Mouse (Mus musculus) stomach, postnatal 0 days (tissue): ENCODE results near the gene Sbds. TPM values are rescaled to one million over a fixed set of nuclear protein-coding genes. Genes with fewer than 3 reads are reported as not detected.

Experiments
- ATAC-seq: fragments of 200-750 bp; cut with Nextera tagmentation; 2 replicates; pipeline ENCODE4 v1.8.0; 2017; ENCODE audit not compliant: low FRiP score, low TSS enrichment
- DNase-seq: peaks from one replicate; pipeline ENCODE4 v3.0.0-alpha.2; 2016; ENCODE audit warnings: low spot score
- H3K27ac ChIP-seq: fragments of 300-500 bp; sonication (generic); replicated peaks from 2 replicates; pipeline ENCODE4 v1.5.1; 2014; ENCODE audit warnings: mild to moderate bottlenecking, control low read depth
- H3K27me3 ChIP-seq: fragments of 300-500 bp; sonication (generic); 2 replicates; pipeline ENCODE4 v1.6.1; 2014; ENCODE audit warnings: low read length; ENCODE audit not compliant: control insufficient read depth, insufficient read depth
- H3K36me3 ChIP-seq: fragments of 300-500 bp; sonication (generic); 2 replicates; pipeline ENCODE4 v1.6.1; 2014; ENCODE audit warnings: low read length, mixed read lengths; ENCODE audit not compliant: control insufficient read depth, insufficient read depth
- H3K4me1 ChIP-seq: fragments of 300-500 bp; sonication (generic); replicated peaks from 2 replicates; pipeline ENCODE4 v1.6.1; 2014; ENCODE audit warnings: antibody characterized with exemption; ENCODE audit not compliant: control insufficient read depth, insufficient read depth
- H3K4me2 ChIP-seq: fragments of 300-500 bp; sonication (generic); replicated peaks from 2 replicates; pipeline ENCODE4 v1.6.1; 2014; ENCODE audit warnings: low read depth, mild to moderate bottlenecking, control low read depth, moderate library complexity
- H3K4me3 ChIP-seq: fragments of 300-500 bp; sonication (generic); 2 replicates; pipeline ENCODE4 v1.5.1; 2014; ENCODE audit warnings: low read depth, low read length, control low read depth
- H3K9ac ChIP-seq: fragments of 300-500 bp; sonication (generic); 2 replicates; pipeline ENCODE4 v1.6.1; 2014; ENCODE audit warnings: mild to moderate bottlenecking, low read length, control low read depth, mixed read lengths
- H3K9me3 ChIP-seq: fragments of 300-500 bp; sonication (generic); 2 replicates; pipeline ENCODE4 v1.6.1; 2016; ENCODE audit warnings: low read length; ENCODE audit not compliant: control insufficient read depth
- CTCF ChIP-seq: IDR thresholded peaks from 2 replicates; pipeline ENCODE4 v1.5.1; 2016; ENCODE audit warnings: antibody characterized with exemption, low read depth, mild to moderate bottlenecking, moderate library complexity
- EP300 ChIP-seq: optimal IDR thresholded peaks from 2 replicates; pipeline ENCODE3; 2016; ENCODE audit warnings: antibody characterized with exemption
- WGBS: fragments of 180-500 bp; shearing (Covaris S2); extraction: QIAGEN DNeasy Blood & Tissue Kit; methylation state at CpG from one replicate; pipeline ENCODE4 v1.1.7; 2014; 5-methylcytosine and 5-hydroxymethylcytosine counted together
- polyA plus RNA-seq: library from polyadenylated mRNA; unstranded; fragments of >200 nt; fragmentation: Nextera tagmentation; extraction: Ambion mirVana; gene quantifications from 2 replicates; pipeline ENCODE4 v1.2.1, GENCODE M21; 2015

The Sbds gene
- polyA plus RNA-seq, 1 experiment from 2014 or later, result 76.2 TPM

- Histone ChIP-seq H3K4me2 (no peak overlapping the region), H3K27me3 (no peaks in the 10 kb centered on the region), H3K27ac (peak overlapping the region; percentile 53; the same call in 1 of the 2 replicates), H3K9me3 (no peaks in the 10 kb centered on the region), H3K4me3 (no peak overlapping the region), H3K36me3 (peaks cover 4% of the 10 kb centered on the region; the same call in 1 of the 2 replicates), H3K9ac (no peak overlapping the region), H3K4me1 (peaks cover 3% of the 10 kb centered on the region; the same call in 1 of the 2 replicates)
- no peak for DNase-seq
- ATAC-seq, result peak; percentile 48; the same call in 1 of the 2 replicates
- WGBS, result 67% methylated on average over 5 of the region's 5 CpGs
- no peak for TF ChIP-seq EP300
- TF ChIP-seq CTCF, result no peak
These were observed 37.0 kb downstream of the Sbds start for GRCm38 (mm10) chr5:130218336-130218735.

- H3K36me3 ChIP-seq, result peaks cover 7% of the 10 kb centered on the region; the same call in 1 of the 2 replicates
- no peak for TF ChIP-seq EP300
- TF ChIP-seq CTCF, result no peak
- ATAC-seq (no peak), DNase-seq (no peak)
- 77% methylated on average over 4 of the region's 4 CpGs for WGBS
- H3K4me2 ChIP-seq, result no peak overlapping the region
- no peaks in the 10 kb centered on the region for H3K27me3 ChIP-seq
- no peaks in the 10 kb centered on the region for H3K9me3 ChIP-seq
- H3K9ac ChIP-seq, result no peak overlapping the region
- H3K27ac ChIP-seq, result 0 out of 2 replicates have a peak overlapping the region, but pooled peaks have one; percentile 8
- H3K4me3 ChIP-seq, result no peak overlapping the region
- no peaks in the 10 kb centered on the region for H3K4me1 ChIP-seq
These were observed 37.9 kb downstream of the Sbds start for GRCm38 (mm10) chr5:130217406-130217805.

- Histone ChIP-seq H3K27ac (0 out of 2 replicates have a peak within 1 kb of the TSS, but pooled peaks have one; percentile 24), H3K4me1 (no peaks in the 10 kb centered on the region), H3K4me3 (no peak within 1 kb of the TSS), H3K27me3 (no peaks in the 10 kb centered on the region), H3K4me2 (no peak within 1 kb of the TSS), H3K9ac (no peak within 1 kb of the TSS), H3K36me3 (peaks cover 7% of the 10 kb centered on the region; the same call in 1 of the 2 replicates), H3K9me3 (no peaks in the 10 kb centered on the region)
- ATAC-seq (no peak), DNase-seq (no peak)
- WGBS, result 73% methylated on average over 7 of the region's 7 CpGs
- no peak for TF ChIP-seq CTCF
- TF ChIP-seq EP300, result no peak
These were observed 38.5 kb downstream of the Sbds start, which contains the start of gene Tmem248 for GRCm38 (mm10) chr5:130216781-130217180. TSS of gene Tmem248 (plus strand) at chr5:130217081.

- TF ChIP-seq EP300, result no peak
- TF ChIP-seq CTCF, result no peak
- DNase-seq, result no peak
- ATAC-seq, result no peak
- no peaks in the 10 kb centered on the region for H3K4me1 ChIP-seq
- no peak overlapping the region for H3K27ac ChIP-seq
- peaks cover 22% of the 10 kb centered on the region; the same call in 1 of the 2 replicates for H3K36me3 ChIP-seq
- no peak overlapping the region for H3K9ac ChIP-seq
- H3K4me2 ChIP-seq, result no peak overlapping the region
- H3K27me3 ChIP-seq, result no peaks in the 10 kb centered on the region
- 78% methylated on average over 11 of the region's 11 CpGs for WGBS
- no peak overlapping the region for H3K4me3 ChIP-seq
- no peaks in the 10 kb centered on the region for H3K9me3 ChIP-seq
These were observed 42.4 kb downstream of the Sbds start for GRCm38 (mm10) chr5:130212956-130213355.

- no peaks in the 10 kb centered on the region for H3K27me3 ChIP-seq
- no peak overlapping the region for H3K4me3 ChIP-seq
- 67% methylated on average over 4 of the region's 4 CpGs for WGBS
- H3K9ac ChIP-seq, result no peak overlapping the region
- H3K36me3 ChIP-seq, result peaks cover 23% of the 10 kb centered on the region; the same call in 1 of the 2 replicates
- H3K27ac ChIP-seq, result peak overlapping the region; percentile 69; the same call in 1 of the 2 replicates
- DNase-seq (no peak), ATAC-seq (peak; percentile 52; the same call in 1 of the 2 replicates)
- H3K4me2 ChIP-seq, result no peak overlapping the region
- H3K9me3 ChIP-seq, result no peaks in the 10 kb centered on the region
- TF ChIP-seq EP300, result no peak
- TF ChIP-seq CTCF, result no peak
- H3K4me1 ChIP-seq, result no peaks in the 10 kb centered on the region
These were observed 48.0 kb downstream of the Sbds start for GRCm38 (mm10) chr5:130207299-130207698.

GRCm38 (mm10) chr5:130205441-130206023 is 49.8 kb downstream of the Sbds start:
- WGBS, result 88% methylated on average over 3 of the region's 3 CpGs
- Histone ChIP-seq H3K4me2 (no peak overlapping the region), H3K4me1 (no peaks in the 10 kb centered on the region), H3K27me3 (no peaks in the 10 kb centered on the region), H3K27ac (no peak overlapping the region), H3K4me3 (no peak overlapping the region), H3K9ac (no peak overlapping the region), H3K9me3 (no peaks in the 10 kb centered on the region), H3K36me3 (peaks cover 20% of the 10 kb centered on the region; the same call in 1 of the 2 replicates)
- DNase-seq (no peak), ATAC-seq (peak; percentile 52)
- no peak for TF ChIP-seq EP300
- TF ChIP-seq CTCF, result no peak
